Mouse (Mus musculus): Measurements from ENCODE around the gene Cpvl. TPM values are rescaled to one million over a fixed set of nuclear protein-coding genes. Genes with fewer than 3 reads are reported as not detected.

Gene Cpvl
- polyA plus RNA-seq, 1 experiment from 2014 or later: not detected

- peaks cover 31% of the 10 kb centered on the region for H3K27me3 ChIP-seq
- no peak overlapping the region for H3K4me2 ChIP-seq (replicated peaks)
- peaks cover 11% of the 10 kb centered on the region for H3K4me1 ChIP-seq
- no peak overlapping the region for H3K9ac ChIP-seq (replicated peaks)
- H3K4me3 ChIP-seq: no peak overlapping the region
- no peaks in the 10 kb centered on the region for H3K9me3 ChIP-seq
- WGBS: 74% methylated on average over 4 of the region's 4 CpGs
- no peaks in the 10 kb centered on the region for H3K36me3 ChIP-seq
- ATAC-seq (ENCODE audit: low FRiP score, low read depth): no peak
- H3K27ac ChIP-seq (replicated peaks): no peak overlapping the region
Observed at GRCm38 (mm10) chr6:53825213-53825612, 153.3 kb downstream of the Cpvl start.

Other genes with a start within 250 kb of the Cpvl start
- gene Tril, start 157.8 kb downstream of the Cpvl start, polyA plus RNA-seq (2016; fragmentation: Nextera tagmentation; extraction: Ambion mirVana): 27.4 and 34.4 TPM in 2 replicates
- gene Chn2, start 60.9 kb upstream of the Cpvl start, polyA plus RNA-seq (2016; fragmentation: Nextera tagmentation; extraction: Ambion mirVana): 22.1 and 28.5 TPM in 2 replicates

All from midbrain, embryonic 12.5 days (tissue).